Mouse (Mus musculus) myocyte (in vitro differentiated cells): Measurements from ENCODE around the gene Olfr68.

Source experiments
- CEBPB ChIP-seq: IDR thresholded peaks from 2 replicates; pipeline ENCODE4 v1.6.1; 2011; ENCODE audit warnings: mild to moderate bottlenecking, moderate library complexity; ENCODE audit not compliant: poor library complexity, insufficient read depth, severe bottlenecking
- E2F4 ChIP-seq: IDR thresholded peaks from one replicate; pipeline ENCODE4 v1.6.1; 2011; ENCODE audit warnings: mild to moderate bottlenecking, control low read depth, moderate library complexity; ENCODE audit not compliant: insufficient read depth
- MAX ChIP-seq: IDR thresholded peaks from one replicate; pipeline ENCODE4 v1.6.1; 2011; ENCODE audit warnings: low read depth, mild to moderate bottlenecking, control low read depth
- MYOD1 ChIP-seq, 3 experiments: IDR thresholded peaks; one replicate each; pipeline ENCODE4 v1.6.1; 2011; ENCODE audit warnings: control low read depth in 2 of 3, low read depth in 2 of 3, mild to moderate bottlenecking in 2 of 3, moderate library complexity in 1 of 3; ENCODE audit not compliant: insufficient read length in 2 of 3, control insufficient read depth in 1 of 3
- MYOG ChIP-seq, 3 experiments: IDR thresholded peaks; one replicate each; pipeline ENCODE4 v1.6.1; 2011; ENCODE audit warnings: control low read depth in 2 of 3, low read depth in 2 of 3, mild to moderate bottlenecking in 2 of 3; ENCODE audit not compliant: insufficient read length in 2 of 3, control insufficient read depth in 1 of 3, insufficient read depth in 1 of 3
- POLR2A ChIP-seq: IDR thresholded peaks from one replicate; pipeline ENCODE4 v1.6.1; 2011; ENCODE audit warnings: low read depth, mild to moderate bottlenecking, control low read depth, moderate library complexity; ENCODE audit not compliant: insufficient read length
- REST ChIP-seq: IDR thresholded peaks from one replicate; pipeline ENCODE4 v1.6.1; 2011; ENCODE audit warnings: mild to moderate bottlenecking, control low read depth, moderate library complexity; ENCODE audit not compliant: insufficient read depth, insufficient read length
- SRF ChIP-seq: IDR thresholded peaks from one replicate; pipeline ENCODE4 v1.6.1; 2011; ENCODE audit warnings: low read depth; ENCODE audit not compliant: control insufficient read depth, insufficient read length
- TCF12 ChIP-seq: IDR thresholded peaks from one replicate; pipeline ENCODE4 v1.6.1; 2011; ENCODE audit warnings: mild to moderate bottlenecking, control low read depth; ENCODE audit not compliant: poor library complexity, insufficient read depth, severe bottlenecking
- USF1 ChIP-seq: IDR thresholded peaks from one replicate; pipeline ENCODE4 v1.6.1; 2011; ENCODE audit warnings: low read depth, mild to moderate bottlenecking, control low read depth, moderate library complexity

DNA sequence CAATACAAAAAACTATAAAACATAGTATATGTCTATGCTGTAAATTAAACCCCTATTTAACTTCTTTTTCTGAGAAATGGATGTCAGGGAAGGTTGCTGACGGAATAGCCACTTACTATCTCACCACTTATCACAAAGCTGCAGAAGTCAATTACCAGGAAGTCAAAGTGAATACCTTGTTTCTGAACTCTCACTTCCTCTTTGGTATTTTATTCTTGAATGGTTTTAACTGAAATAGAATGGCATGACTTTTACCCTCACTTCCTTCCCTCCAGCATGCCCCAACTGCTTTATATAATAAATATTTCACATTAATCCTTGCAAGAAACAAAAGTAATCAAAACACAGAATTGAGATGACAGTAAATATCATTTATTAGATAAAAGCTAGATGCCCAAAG, 32.7 kb upstream of the Olfr68 start:
- TF ChIP-seq USF1 (no peak), POLR2A (no peak), MYOG (IDR thresholded peaks at IDR 0.05; ENCODE audit: control insufficient read depth in 1 of 3, insufficient read depth in 1 of 3, insufficient read length in 2 of 3, low read depth in 2 of 3) (no peak), CEBPB (no peak), SRF (no peak), TCF12 (no peak), MYOD1 (IDR thresholded peaks at IDR 0.05; ENCODE audit: control insufficient read depth in 1 of 3, insufficient read length in 2 of 3, low read depth in 2 of 3) (no peak), REST (no peak), E2F4 (no peak), MAX (no peak)
